Mouse (Mus musculus) lung, postnatal 4 days (tissue): Measurements from ENCODE around the gene Morn4.
"Not testable (repeated sequence)": the region's sequence is repeated elsewhere in the genome, so short reads cannot be mapped to it uniquely, and the experiment has no call there.

Experiments
- DNase-seq, 2 experiments: peaks; one replicate each; pipeline ENCODE4 v3.0.0; 2021

The Morn4 gene

GRCm38 (mm10) chr19:42081613-42082012 lies 4.5 kb downstream of the Morn4 start:
- DNase-seq = not testable (repeated sequence)

DNA sequence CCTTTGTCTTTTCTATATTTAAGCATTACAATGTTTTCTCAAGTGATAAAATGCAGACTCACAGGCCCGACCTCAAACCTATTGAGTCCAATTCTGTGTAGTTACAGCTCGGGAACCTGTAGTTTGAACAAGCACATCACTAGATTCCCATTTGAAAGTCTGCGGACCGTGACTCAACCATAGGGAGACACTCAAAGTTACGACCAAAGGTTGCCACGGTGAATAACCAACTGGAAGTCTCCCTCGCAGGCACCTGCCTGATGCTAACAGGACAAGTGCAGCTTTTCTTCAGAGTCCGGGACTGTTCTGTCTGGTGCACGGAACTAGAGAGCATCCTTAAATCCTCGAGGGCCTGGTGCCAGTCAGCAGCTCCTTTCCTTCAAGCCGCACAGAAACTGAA lies 5.7 kb downstream of the Morn4 start:
- DNase-seq = no peak

- no peak for DNase-seq
Observed at GRCm38 (mm10) chr19:42079950-42080349, 6.2 kb downstream of the Morn4 start.

- no peak for DNase-seq
Observed at GRCm38 (mm10) chr19:42079006-42079405, 7.2 kb downstream of the Morn4 start.

GRCm38 (mm10) chr19:42078566-42078965 lies 7.6 kb downstream of the Morn4 start:
- DNase-seq = no peak

DNA sequence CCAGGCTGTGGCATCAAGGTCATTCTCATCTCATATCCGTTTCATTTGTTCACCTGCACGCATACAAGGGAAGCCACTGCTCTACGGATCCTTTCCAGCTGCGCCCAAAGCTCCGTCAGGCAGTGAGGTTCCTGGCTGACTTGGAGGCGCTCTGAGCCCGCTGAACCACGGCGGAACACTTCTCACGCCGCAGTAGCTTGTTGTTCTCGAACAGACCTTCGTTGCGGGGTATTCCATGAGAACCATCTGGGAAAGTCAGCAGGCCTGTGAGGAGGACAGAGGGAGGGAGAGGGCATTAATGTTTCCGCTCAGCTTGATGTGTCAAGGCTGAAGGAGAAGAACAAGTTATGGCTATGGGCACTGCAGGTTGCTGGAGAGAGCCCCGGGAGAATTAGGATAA lies 10.2 kb downstream of the Morn4 start:
- no peak for DNase-seq

DNA sequence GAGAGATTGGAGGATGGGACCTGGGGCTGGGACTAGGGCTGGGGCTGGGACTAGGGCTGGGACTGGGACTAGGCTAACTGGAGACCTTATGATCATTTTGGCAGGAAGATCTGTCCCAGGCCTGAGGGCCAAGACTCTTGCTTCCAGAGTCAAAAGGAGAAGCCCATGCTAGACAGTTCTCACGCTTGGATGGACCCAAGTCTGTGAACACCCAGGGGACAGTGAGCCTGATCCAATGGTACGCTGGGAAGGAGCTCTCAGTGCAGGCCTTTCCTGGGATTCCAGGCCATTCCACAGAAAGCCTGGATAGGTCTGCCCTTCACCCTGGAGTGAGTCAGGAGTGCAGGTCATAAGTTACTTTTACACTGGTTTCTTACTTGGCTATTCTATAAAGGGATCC lies 11.1 kb downstream of the Morn4 start:
- peak in 1 of 2 experiments; percentile 6 for DNase-seq

DNA sequence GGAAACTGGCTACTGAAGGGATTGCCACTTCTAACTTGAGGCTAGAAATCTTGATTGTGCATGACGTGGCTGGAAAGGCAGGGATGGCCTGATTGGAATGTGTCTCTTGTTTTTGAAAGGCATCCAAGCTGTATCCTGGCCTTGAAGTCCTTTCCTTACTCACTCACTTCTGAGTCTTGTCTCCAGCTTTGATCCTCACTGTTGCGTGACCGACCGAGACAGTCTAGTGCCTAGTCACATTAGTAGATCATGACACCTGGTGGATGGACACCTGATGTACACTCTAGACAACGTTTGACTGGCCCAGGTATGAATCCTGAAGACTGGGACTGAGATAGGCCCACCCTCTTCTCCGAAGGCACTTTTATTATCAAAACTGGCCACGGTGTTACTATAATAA lies 13.4 kb downstream of the Morn4 start:
- DNase-seq = peak in 1 of 2 experiments; percentile 14

- peak in 1 of 2 experiments; percentile 8 for DNase-seq
Observed at GRCm38 (mm10) chr19:42071886-42072608, 14.1 kb downstream of the Morn4 start.

GRCm38 (mm10) chr19:42071221-42071620 lies 14.9 kb downstream of the Morn4 start:
- peak; percentile 24 to 30 for DNase-seq

GRCm38 (mm10) chr19:42069241-42069525 lies 17.0 kb downstream of the Morn4 start:
- DNase-seq = peak; percentile 27 to 49

GRCm38 (mm10) chr19:42068441-42069240 lies 17.5 kb downstream of the Morn4 start:
- peak; percentile 51 to 72 for DNase-seq

GRCm38 (mm10) chr19:42061443-42061842 lies 24.7 kb downstream of the Morn4 start:
- DNase-seq = no peak

DNA sequence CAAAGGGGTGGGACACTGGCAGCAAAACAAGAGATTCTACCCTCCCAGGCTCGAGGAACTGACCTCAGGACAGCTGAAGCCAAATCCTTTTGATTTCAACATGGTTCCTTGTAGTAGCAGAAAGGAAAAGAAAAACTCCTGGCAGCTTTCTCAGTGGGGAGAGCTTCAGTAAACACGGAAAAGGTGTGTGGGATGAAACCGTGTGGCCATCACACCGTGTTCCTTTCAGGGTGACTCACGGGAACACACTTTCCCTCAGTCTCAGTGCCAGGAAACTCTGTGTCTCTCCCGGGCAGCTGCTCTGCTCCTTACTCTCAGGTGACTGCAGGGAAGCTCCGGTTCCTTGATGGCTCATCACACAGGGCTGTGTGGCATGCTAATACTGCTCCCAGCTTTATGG lies 27.7 kb downstream of the Morn4 start:
- DNase-seq = no peak

- DNase-seq = no peak
Observed at GRCm38 (mm10) chr19:42056719-42057409, 29.3 kb downstream of the Morn4 start.

DNA sequence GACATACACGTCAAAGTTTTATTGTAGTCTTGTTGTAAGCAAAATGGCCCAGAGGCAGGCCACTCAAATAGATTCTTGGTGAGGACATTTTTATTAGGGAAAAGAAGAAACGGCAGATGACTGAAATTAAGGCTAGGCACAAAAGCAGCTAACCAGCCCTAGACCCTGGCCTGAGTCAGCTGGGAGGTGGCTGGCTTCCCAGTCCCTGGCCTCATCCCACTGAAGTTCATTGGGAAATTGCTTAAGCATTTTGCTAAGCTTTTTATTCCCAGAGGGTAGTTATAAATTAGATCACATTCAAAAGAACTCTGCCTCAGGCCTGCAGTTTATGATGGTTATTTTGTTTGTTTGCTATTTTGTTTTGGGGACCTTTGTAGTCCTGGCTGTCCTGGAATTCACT lies 30.3 kb downstream of the Morn4 start:
- no peak for DNase-seq

DNA sequence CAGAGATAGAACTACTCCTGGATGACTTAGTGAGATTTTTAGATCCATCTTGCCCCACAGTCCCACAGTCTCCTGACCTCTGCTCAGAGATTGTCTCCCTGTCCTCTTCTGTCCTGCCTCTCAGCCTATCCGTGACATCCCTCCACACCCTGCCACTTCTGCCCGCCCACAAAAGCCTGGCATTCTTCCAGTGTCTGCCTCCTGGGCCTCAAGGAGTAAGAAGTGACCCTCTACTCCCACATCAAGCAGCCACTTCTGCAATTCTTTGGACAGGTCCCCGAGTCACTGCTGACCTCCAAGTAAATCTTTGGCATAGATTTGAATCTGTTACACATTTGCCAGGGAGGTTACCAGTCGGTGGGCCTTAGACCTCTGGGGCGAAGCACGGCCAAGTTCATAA lies 31.9 kb downstream of the Morn4 start:
- peak; percentile 66 to 69 for DNase-seq

- no peak for DNase-seq
Observed at GRCm38 (mm10) chr19:42051948-42052347, 34.2 kb downstream of the Morn4 start, which contains the start of gene 4933411K16Rik. Gene 4933411K16Rik (plus strand): TSS chr19:42052248.

DNA sequence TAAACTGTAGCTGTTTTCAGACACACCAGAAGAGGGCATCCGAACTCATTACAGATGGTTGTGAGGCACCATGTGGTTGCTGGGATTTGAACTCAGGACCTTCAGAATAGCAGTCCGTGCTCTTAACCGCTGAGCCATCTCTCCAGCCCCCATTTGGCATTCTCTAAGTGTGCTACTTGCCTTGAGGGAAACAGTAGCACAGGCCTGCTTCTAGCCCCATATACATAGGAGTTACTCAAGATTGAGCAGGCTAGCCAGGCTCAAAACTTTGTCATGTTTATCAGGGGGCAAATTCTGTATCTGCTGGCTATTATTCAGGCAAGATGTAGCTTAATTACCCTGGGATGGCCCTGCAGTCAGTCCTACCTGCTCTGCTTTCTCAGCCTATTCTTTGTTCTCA lies 34.8 kb downstream of the Morn4 start:
- DNase-seq = no peak

DNA sequence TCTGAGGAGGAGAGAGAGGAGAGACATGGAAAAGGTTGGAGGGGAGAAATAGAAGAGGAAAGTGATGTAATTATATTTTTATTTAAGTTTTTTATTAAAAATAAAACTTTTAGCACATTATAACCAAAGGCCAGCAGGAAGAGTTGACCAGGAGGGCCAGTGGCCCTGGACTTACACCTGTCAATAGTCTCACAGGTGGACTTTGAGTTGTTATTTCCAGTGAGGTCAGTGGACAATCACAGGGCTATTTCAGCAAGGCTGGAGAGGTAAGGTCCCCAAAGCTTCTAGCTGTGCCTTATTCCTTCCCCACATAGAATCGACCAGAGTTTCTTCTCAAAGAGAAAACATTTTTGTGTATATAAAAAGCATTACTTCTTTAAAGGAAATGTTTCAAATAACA lies 35.9 kb downstream of the Morn4 start:
- no peak for DNase-seq

- DNase-seq = peak; percentile 90 to 91
Observed at GRCm38 (mm10) chr19:42045269-42046102, 40.7 kb downstream of the Morn4 start, which contains the start of gene Hoga1. Gene Hoga1 (plus strand): TSS chr19:42045610.

DNA sequence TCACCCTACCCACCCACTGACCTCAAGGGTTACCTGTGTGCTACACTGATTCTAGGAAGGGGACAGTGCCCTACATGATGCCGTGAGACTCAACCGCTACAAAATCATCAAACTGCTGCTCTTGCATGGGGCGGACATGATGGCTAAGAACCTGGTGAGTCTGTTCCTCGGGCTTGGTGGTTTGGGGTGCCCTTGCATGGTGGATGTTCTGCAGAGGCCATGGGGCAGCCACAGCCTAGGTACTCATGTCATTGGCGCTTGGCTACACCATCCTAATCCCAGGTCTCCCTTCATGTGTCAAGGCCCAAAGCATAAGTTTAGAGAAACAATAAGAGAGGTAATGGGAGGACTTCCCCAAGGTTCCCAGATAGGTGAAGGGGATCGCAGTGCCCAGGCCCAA lies 42.2 kb downstream of the Morn4 start:
- DNase-seq = no peak

GRCm38 (mm10) chr19:42038310-42038709 lies 47.8 kb downstream of the Morn4 start:
- DNase-seq = no peak
